Mouse (Mus musculus) gastrocnemius, postnatal 14 days (tissue): ENCODE data around the gene Kctd13. TPM values are rescaled to one million over a fixed set of nuclear protein-coding genes. Genes with fewer than 3 reads are reported as not detected.
A peak's percentile ranks its signal among the peaks of the same experiment; 100 is the strongest.

Experiments used
- DNase-seq: peaks from one replicate; pipeline ENCODE4 v3.0.0; 2021; ENCODE audit warnings: mixed read lengths
- intact Hi-C: fragments of 180-260 bp; cut with DNase I; formaldehyde crosslinking; loops from one replicate; pipeline ENCODE4 v1.15.1; 2025; ENCODE audit warnings: low total_unique reads
- total RNA-seq, 2 experiments: library from RNA; stranded (reverse); gene quantifications; 2 replicates each; pipeline ENCODE4 v1.2.3; 2021

The Kctd13 gene
- total RNA-seq, 2 experiments from 2014 or later = 2.5 to 3.2 TPM

- intact Hi-C loops = no loop called here
- no peak for DNase-seq
Measured at GRCm38 (mm10) chr7:126932652-126933051, 4.0 kb downstream of the Kctd13 start.

GRCm38 (mm10) chr7:126941171-126941570 is 12.5 kb downstream of the Kctd13 start:
- intact Hi-C loops = no loop called here

GRCm38 (mm10) chr7:126941801-126942200 is 13.1 kb downstream of the Kctd13 start:
- DNase-seq = no peak
- intact Hi-C loops = no loop called here

More at GRCm38 (mm10) chr7:126941171-126941570, 12.5 kb downstream of the Kctd13 start:
- DNase-seq = no peak

- intact Hi-C loops = no loop called here
Measured at GRCm38 (mm10) chr7:126946530-126946929, 17.9 kb downstream of the Kctd13 start.

GRCm38 (mm10) chr7:126948626-126949025 is 19.9 kb downstream of the Kctd13 start:
- no peak for DNase-seq
- intact Hi-C loops = no loop called here

More at GRCm38 (mm10) chr7:126946530-126946929, 17.9 kb downstream of the Kctd13 start:
- peak; percentile 29 for DNase-seq

- DNase-seq = no peak
Measured at GRCm38 (mm10) chr7:126949403-126949792, 20.7 kb downstream of the Kctd13 start, which contains the start of gene Asphd1. TSS of gene Asphd1 (minus strand) at chr7:126949582.

GRCm38 (mm10) chr7:126949793-126950646 is 21.3 kb downstream of the Kctd13 start, which contains the start of gene Sez6l2:
TSS of gene Sez6l2 (plus strand) at chr7:126950563.
- intact Hi-C loops = loop anchor here (5.0 kb wide), 1 partner anchor 123 kb away; no protein-coding TSS in a partner anchor
- DNase-seq = peak; percentile 91

More at GRCm38 (mm10) chr7:126949403-126949792, 20.7 kb downstream of the Kctd13 start, which contains the start of gene Asphd1:
- intact Hi-C loops = no loop called here

- intact Hi-C loops = loop anchor here (5.0 kb wide), 1 partner anchor 124 kb away; no protein-coding TSS in a partner anchor
Measured at GRCm38 (mm10) chr7:126950647-126951615, 22.3 kb downstream of the Kctd13 start.

GRCm38 (mm10) chr7:126951741-126952140 is 23.1 kb downstream of the Kctd13 start:
- DNase-seq = no peak
- intact Hi-C loops = loop anchor here (5.0 kb wide), 1 partner anchor 124 kb away; no protein-coding TSS in a partner anchor

More at GRCm38 (mm10) chr7:126950647-126951615, 22.3 kb downstream of the Kctd13 start:
- no peak for DNase-seq

- no peak for DNase-seq
- intact Hi-C loops = loop anchor here (5.0 kb wide), 1 partner anchor 125 kb away; no protein-coding TSS in a partner anchor
Measured at GRCm38 (mm10) chr7:126952646-126953045, 24.0 kb downstream of the Kctd13 start.

GRCm38 (mm10) chr7:126955125-126955524 is 26.4 kb downstream of the Kctd13 start:
- DNase-seq = no peak
- intact Hi-C loops = no loop called here

- intact Hi-C loops = loop anchor here (5.0 kb wide), 1 partner anchor 137 kb away; no protein-coding TSS in a partner anchor
- no peak for DNase-seq
Measured at GRCm38 (mm10) chr7:126959780-126960179, 31.1 kb downstream of the Kctd13 start.

GRCm38 (mm10) chr7:126961095-126961494 is 32.4 kb downstream of the Kctd13 start:
- no peak for DNase-seq
- intact Hi-C loops = loop anchor here (5.0 kb wide), 1 partner anchor 139 kb away; no protein-coding TSS in a partner anchor

GRCm38 (mm10) chr7:126961965-126962364 is 33.3 kb downstream of the Kctd13 start:
- intact Hi-C loops = loop anchor here (5.0 kb wide), 1 partner anchor 140 kb away; no protein-coding TSS in a partner anchor
- DNase-seq = no peak

- peak; percentile 31 for DNase-seq
- intact Hi-C loops = loop anchor here (5.0 kb wide), 1 partner anchor 141 kb away; no protein-coding TSS in a partner anchor
Measured at GRCm38 (mm10) chr7:126963548-126964286, 35.0 kb downstream of the Kctd13 start.

GRCm38 (mm10) chr7:126965568-126965967 is 36.9 kb downstream of the Kctd13 start:
- intact Hi-C loops = no loop called here
- DNase-seq = no peak

GRCm38 (mm10) chr7:126967361-126967760 is 38.7 kb downstream of the Kctd13 start:
- intact Hi-C loops = no loop called here
- DNase-seq = no peak

- intact Hi-C loops = no loop called here
- no peak for DNase-seq
Measured at GRCm38 (mm10) chr7:126975493-126975892, 46.8 kb downstream of the Kctd13 start.

GRCm38 (mm10) chr7:126975893-126975949 is 47.0 kb downstream of the Kctd13 start, which contains the start of gene Cdipt:
TSS of gene Cdipt (plus strand) at chr7:126975914.
- no peak for DNase-seq
- intact Hi-C loops = no loop called here
